Mouse (Mus musculus) kidney, embryonic 15.5 days (tissue): ENCODE results near the gene Prpf19. TPM values are rescaled to one million over a fixed set of nuclear protein-coding genes. Genes with fewer than 3 reads are reported as not detected.

ENCODE experiments used
- ATAC-seq: fragments of 200-750 bp; cut with Nextera tagmentation; replicated peaks from 2 replicates; pipeline ENCODE4 v1.8.0; 2017; ENCODE audit warnings: moderate TSS enrichment; ENCODE audit not compliant: low FRiP score
- H3K27ac ChIP-seq: fragments of 300-500 bp; sonication (generic); 2 replicates; pipeline ENCODE4 v1.5.1; 2015; ENCODE audit warnings: mild to moderate bottlenecking, inconsistent platforms
- H3K27me3 ChIP-seq: fragments of 300-500 bp; sonication (generic); 2 replicates; pipeline ENCODE4 v1.6.1; 2015; ENCODE audit warnings: inconsistent platforms
- H3K36me3 ChIP-seq: fragments of 300-500 bp; sonication (generic); 2 replicates; pipeline ENCODE4 v1.6.1; 2015; ENCODE audit warnings: inconsistent platforms
- H3K4me1 ChIP-seq: fragments of 300-500 bp; sonication (generic); 2 replicates; pipeline ENCODE4 v1.6.1; 2015; ENCODE audit warnings: inconsistent platforms
- H3K4me2 ChIP-seq: fragments of 300-500 bp; sonication (generic); 2 replicates; pipeline ENCODE4 v1.6.1; 2015; ENCODE audit warnings: moderate library complexity, mild to moderate bottlenecking, inconsistent platforms
- H3K4me3 ChIP-seq: fragments of 300-500 bp; sonication (generic); replicated peaks from 2 replicates; pipeline ENCODE4 v1.5.1; 2015; ENCODE audit warnings: mild to moderate bottlenecking, inconsistent platforms
- H3K9ac ChIP-seq: fragments of 300-500 bp; sonication (generic); 2 replicates; pipeline ENCODE4 v1.6.1; 2015; ENCODE audit warnings: mild to moderate bottlenecking, inconsistent platforms
- H3K9me3 ChIP-seq: fragments of 300-500 bp; sonication (generic); replicated peaks from 2 replicates; pipeline ENCODE4 v1.6.1; 2016; ENCODE audit warnings: inconsistent platforms
- WGBS: fragments of 180-500 bp; shearing (Covaris S2); methylation state at CpG from one replicate; pipeline ENCODE4 v1.1.7; 2015; ENCODE audit warnings: mixed read lengths; 5-methylcytosine and 5-hydroxymethylcytosine counted together
- polyA plus RNA-seq: library from polyadenylated mRNA; unstranded; fragments of >200 nt; fragmentation: Nextera tagmentation; extraction: Ambion mirVana; gene quantifications from 2 replicates; pipeline ENCODE4 v1.2.1, GENCODE M21; 2015

The Prpf19 gene
- polyA plus RNA-seq, 1 experiment from 2014 or later: 49.4 TPM

- H3K36me3 ChIP-seq: peaks cover 52% of the 10 kb centered on the region
- H3K9ac ChIP-seq: peak overlapping the region; percentile 2; the same call in 1 of the 2 replicates
- H3K4me1 ChIP-seq: peaks cover 17% of the 10 kb centered on the region
- H3K27me3 ChIP-seq: no peaks in the 10 kb centered on the region
- H3K9me3 ChIP-seq: no peaks in the 10 kb centered on the region
- 0 out of 2 replicates have a peak overlapping the region, but pooled peaks have one; percentile 72 for H3K4me2 ChIP-seq
- H3K27ac ChIP-seq: no peak overlapping the region
- H3K4me3 ChIP-seq: no peak overlapping the region
- 78% methylated on average over 8 of the region's 8 CpGs for WGBS
- ATAC-seq: no peak
Measured at GRCm38 (mm10) chr19:10897491-10897890, 2.5 kb downstream of the Prpf19 start.

DNA sequence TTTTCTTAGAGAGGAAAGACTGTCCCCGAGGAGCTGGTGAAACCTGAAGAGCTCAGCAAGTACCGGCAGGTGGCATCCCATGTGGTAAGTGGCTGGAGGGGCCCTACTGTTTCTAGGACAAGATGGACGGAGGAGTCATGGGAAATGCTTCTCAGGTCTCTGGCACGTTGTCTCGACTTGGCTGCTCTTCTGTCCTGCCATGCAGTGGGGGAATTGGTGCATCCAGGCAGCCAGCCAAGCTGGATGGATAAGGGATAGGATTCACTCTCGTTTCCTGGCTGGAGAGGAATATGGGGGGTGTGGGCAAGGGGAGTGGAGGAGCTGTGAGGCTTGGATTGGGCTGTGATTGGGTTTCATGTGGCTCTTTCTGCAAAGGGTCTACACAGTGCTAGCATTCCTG is 5.3 kb downstream of the Prpf19 start:
- H3K27me3 ChIP-seq: no peaks in the 10 kb centered on the region
- H3K4me1 ChIP-seq: peaks cover 25% of the 10 kb centered on the region
- H3K36me3 ChIP-seq: peaks cover 80% of the 10 kb centered on the region
- H3K9ac ChIP-seq: no peak overlapping the region
- H3K4me3 ChIP-seq: no peak overlapping the region
- no peaks in the 10 kb centered on the region for H3K9me3 ChIP-seq
- H3K27ac ChIP-seq: no peak overlapping the region
- ATAC-seq: no peak
- WGBS: 85% methylated on average over 6 of the region's 6 CpGs
- H3K4me2 ChIP-seq: no peak overlapping the region

DNA sequence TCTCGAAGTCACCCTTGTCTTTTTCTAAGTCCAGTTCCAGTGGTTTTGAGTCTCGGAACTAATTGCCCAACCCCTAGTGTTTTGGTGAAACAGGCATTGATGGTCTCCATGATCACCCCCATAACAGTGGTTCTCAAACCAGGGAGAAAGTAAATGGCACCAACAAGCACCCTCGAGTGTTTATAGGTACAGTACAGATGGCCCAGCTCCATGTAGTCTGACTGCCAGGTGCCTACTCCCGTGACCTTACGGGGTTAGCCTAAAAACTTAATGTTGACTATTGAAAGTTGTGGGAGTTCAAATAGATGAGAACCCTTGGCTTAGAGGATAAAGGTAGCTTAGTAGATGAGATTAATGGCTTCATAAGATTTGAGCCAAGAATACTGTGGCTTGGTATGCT is 6.0 kb downstream of the Prpf19 start:
- Histone ChIP-seq H3K36me3 (peaks cover 88% of the 10 kb centered on the region), H3K4me1 (peaks cover 31% of the 10 kb centered on the region), H3K27ac (no peak overlapping the region), H3K27me3 (no peaks in the 10 kb centered on the region), H3K9me3 (no peaks in the 10 kb centered on the region), H3K4me3 (no peak overlapping the region), H3K4me2 (no peak overlapping the region), H3K9ac (no peak overlapping the region)
- ATAC-seq: no peak
- WGBS: 94% methylated on average over 5 of the region's 5 CpGs

- Histone ChIP-seq H3K4me2 (no peak overlapping the region), H3K36me3 (peaks cover 84% of the 10 kb centered on the region), H3K9me3 (no peaks in the 10 kb centered on the region), H3K4me1 (peaks cover 27% of the 10 kb centered on the region), H3K27me3 (no peaks in the 10 kb centered on the region), H3K9ac (no peak overlapping the region), H3K27ac (peak overlapping the region; percentile 89), H3K4me3 (no peak overlapping the region)
- ATAC-seq: no peak
- 82% methylated on average over 5 of the region's 5 CpGs for WGBS
Measured at GRCm38 (mm10) chr19:10904512-10904911, 9.5 kb downstream of the Prpf19 start.

DNA sequence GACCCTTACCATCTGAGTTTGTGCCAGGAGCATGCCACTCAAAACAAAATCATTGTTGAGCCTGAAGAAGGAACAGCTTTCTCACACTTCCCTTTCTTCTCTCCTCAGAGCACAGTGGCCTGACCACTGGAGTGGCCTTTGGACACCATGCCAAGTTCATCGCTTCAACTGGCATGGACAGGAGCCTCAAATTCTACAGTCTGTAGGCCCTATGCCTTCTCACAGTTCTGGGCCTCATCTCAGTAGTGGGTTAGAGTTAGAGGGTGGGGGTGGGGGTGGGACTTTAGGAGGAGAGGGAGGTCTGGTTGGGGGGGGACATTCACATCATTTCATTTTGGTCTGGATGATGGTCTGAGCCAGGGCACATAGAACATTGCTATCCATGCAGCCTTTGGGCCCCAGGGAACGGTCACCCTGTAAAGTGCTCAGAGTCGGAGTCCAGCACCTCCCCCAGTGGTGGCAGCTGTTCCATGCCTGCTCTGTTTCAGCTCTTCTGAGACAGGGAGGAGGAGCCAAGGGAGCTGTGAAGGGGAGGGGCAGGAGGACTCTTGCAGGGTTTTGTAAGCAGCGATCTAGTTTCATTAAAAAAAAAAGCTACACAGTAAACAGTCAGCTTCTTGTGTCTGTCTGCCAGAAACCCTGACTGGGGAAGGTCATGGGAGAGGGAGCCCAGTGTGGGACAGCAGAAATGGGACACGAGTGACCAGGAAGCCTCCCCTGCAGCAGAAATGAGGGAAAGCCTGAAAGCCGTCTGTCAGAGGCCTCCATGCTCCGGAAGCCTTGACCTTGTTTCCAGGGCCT is 10.1 kb downstream of the Prpf19 start:
- Histone ChIP-seq H3K4me2 (peak overlapping the region; percentile 27; the same call in 1 of the 2 replicates), H3K9me3 (no peaks in the 10 kb centered on the region), H3K4me1 (peaks cover 30% of the 10 kb centered on the region), H3K4me3 (no peak overlapping the region), H3K9ac (no peak overlapping the region), H3K36me3 (peaks cover 78% of the 10 kb centered on the region), H3K27ac (peak overlapping the region; percentile 89), H3K27me3 (no peaks in the 10 kb centered on the region)
- WGBS: 32% methylated on average over 7 of the region's 7 CpGs
- ATAC-seq: peak; percentile 86

DNA sequence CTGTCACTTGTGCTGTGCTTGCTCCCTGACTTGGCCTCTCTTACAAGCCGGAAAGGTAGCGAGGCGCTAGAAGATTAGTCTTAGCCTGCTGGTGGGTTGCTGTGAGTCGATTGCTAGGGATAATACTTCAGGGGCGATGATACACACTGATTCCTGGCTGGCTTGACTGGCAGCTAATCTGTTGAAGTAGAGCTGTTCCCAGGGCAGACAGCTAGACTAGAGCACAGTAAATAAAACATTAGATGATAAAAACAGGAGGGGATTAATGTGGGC is 10.6 kb downstream of the Prpf19 start:
- WGBS: 45% methylated on average over 5 of the region's 5 CpGs
- H3K27me3 ChIP-seq: no peaks in the 10 kb centered on the region
- ATAC-seq: peak; percentile 9; the same call in 1 of the 2 replicates
- H3K27ac ChIP-seq: peak overlapping the region; percentile 89
- H3K9ac ChIP-seq: no peak overlapping the region
- H3K4me1 ChIP-seq: peaks cover 30% of the 10 kb centered on the region
- H3K4me2 ChIP-seq: peak overlapping the region; percentile 27; the same call in 1 of the 2 replicates
- no peaks in the 10 kb centered on the region for H3K9me3 ChIP-seq
- H3K4me3 ChIP-seq: no peak overlapping the region
- peaks cover 72% of the 10 kb centered on the region for H3K36me3 ChIP-seq

DNA sequence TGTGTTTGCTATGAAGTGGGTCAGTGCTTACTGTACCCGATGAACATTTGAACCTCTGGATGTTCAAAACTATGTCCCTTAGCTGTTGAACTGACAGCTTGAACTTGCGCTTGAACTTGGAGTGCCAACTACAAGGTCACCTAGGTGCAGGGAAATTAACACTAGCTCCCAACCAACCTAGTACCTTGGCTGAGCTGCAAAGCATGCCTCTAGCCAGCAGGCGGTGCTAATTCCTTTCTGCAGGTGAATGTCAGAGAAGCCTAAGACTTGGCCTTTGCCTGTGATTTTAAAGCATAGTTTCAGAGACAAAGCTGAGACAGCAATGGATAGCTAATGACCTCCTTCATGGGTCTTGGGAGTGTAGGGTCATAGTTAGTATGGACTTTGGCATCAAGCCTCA is 12.9 kb downstream of the Prpf19 start:
- WGBS: 64% methylated on average over 3 of the region's 3 CpGs
- Histone ChIP-seq H3K36me3 (peaks cover 50% of the 10 kb centered on the region), H3K4me1 (peaks cover 30% of the 10 kb centered on the region), H3K4me3 (no peak overlapping the region), H3K9me3 (no peaks in the 10 kb centered on the region), H3K27ac (0 out of 2 replicates have a peak overlapping the region, but pooled peaks have one; percentile 84), H3K4me2 (no peak overlapping the region), H3K9ac (no peak overlapping the region), H3K27me3 (no peaks in the 10 kb centered on the region)
- ATAC-seq: no peak

DNA sequence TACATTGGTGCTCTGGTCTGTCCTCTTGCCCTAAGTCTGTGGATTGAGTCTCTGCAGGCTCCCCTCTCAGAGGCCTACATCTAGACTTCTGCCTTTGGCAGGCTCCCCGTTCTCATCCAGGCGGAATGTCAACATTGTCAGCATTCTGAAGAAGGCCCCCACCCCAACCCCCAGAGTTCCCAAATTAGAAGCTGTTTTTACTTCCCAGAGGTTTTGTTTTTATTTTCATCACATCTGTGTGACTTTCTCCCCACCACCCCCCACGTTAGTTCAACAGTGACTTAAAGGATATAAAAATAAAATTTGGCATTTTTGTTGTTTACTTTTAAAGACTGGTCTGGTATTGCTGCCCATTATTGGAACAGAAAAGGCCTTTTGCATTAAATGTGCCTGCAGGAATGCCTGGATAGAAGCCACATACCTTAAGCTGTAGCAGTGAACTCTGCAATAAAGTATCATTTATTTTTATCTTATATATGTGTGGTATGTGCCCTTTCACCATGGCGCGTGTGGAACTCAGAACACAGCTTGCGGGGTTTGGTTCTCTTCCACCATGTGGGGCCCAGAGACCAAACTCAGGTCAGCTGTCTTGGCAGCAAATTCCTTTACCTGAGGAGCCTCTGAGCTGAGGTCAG is 14.2 kb downstream of the Prpf19 start:
- Histone ChIP-seq H3K4me1 (peaks cover 30% of the 10 kb centered on the region), H3K9ac (no peak overlapping the region), H3K9me3 (no peaks in the 10 kb centered on the region), H3K27ac (peak overlapping the region; percentile 84), H3K4me3 (no peak overlapping the region), H3K4me2 (no peak overlapping the region), H3K27me3 (no peaks in the 10 kb centered on the region), H3K36me3 (peaks cover 37% of the 10 kb centered on the region)
- ATAC-seq: peak; percentile 13; the same call in 1 of the 2 replicates
- WGBS: 64% methylated on average over 6 of the region's 6 CpGs

- no peak overlapping the region for H3K4me3 ChIP-seq
- no peaks in the 10 kb centered on the region for H3K36me3 ChIP-seq
- no peak for ATAC-seq
- no peaks in the 10 kb centered on the region for H3K9me3 ChIP-seq
- 58% methylated on average over 7 of the region's 7 CpGs for whole genome bisulfite sequencing
- no peaks in the 10 kb centered on the region for H3K27me3 ChIP-seq
- H3K9ac ChIP-seq: no peak overlapping the region
- H3K4me1 ChIP-seq: 0 out of 2 replicates have a peak, but pooled peaks cover 11% of the 10 kb centered on the region
- no peak overlapping the region for H3K27ac ChIP-seq
- H3K4me2 ChIP-seq: no peak overlapping the region
Measured at GRCm38 (mm10) chr19:10914291-10914690, 19.3 kb downstream of the Prpf19 start.

DNA sequence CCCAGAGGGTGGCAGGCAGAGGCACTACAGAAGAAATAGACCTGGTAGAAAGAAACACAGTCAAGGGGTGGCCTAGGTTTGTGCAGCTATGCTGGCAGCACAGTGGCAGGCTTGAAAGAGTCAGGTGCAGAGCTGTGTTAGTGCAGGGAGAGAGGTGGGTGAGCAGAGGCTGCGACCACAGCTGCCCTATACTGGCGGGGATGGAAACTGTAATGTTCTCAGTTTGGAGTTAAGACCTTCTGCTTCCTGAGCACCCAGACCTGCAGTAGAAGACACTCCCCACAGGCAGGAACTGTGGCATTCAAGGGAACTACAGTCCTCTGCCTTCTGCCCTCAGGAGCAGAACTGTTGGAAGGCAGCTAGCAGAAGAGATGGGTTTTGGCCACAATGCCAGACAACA is 19.8 kb downstream of the Prpf19 start:
- Histone ChIP-seq H3K4me3 (no peak overlapping the region), H3K9me3 (no peaks in the 10 kb centered on the region), H3K4me1 (0 out of 2 replicates have a peak, but pooled peaks cover 7% of the 10 kb centered on the region), H3K9ac (no peak overlapping the region), H3K27me3 (no peaks in the 10 kb centered on the region), H3K27ac (no peak overlapping the region), H3K4me2 (no peak overlapping the region), H3K36me3 (no peaks in the 10 kb centered on the region)
- no peak for ATAC-seq
- 68% methylated on average over 2 of the region's 2 CpGs for WGBS

DNA sequence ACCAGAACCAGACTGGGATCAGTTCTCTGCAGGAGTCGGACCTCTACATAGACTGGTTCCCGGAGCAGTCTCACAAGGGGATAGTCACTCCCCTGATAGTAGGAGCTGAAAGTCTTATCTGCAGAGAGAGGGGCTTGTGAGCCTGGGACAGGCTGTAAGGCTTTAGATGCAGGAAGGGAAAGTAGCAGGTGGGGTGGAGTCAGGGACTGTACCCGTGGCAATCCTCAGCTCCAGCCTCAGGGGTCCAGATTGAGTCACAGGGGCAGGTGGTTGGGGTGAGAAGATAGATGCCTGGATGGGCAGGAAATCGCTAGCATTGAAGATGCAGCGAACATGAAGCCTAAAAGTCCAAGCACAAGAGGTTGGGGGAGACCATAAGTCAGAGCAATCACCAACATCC is 21.5 kb downstream of the Prpf19 start:
- H3K4me2 ChIP-seq: no peak overlapping the region
- H3K36me3 ChIP-seq: no peaks in the 10 kb centered on the region
- H3K4me1 ChIP-seq: 0 out of 2 replicates have a peak, but pooled peaks cover 7% of the 10 kb centered on the region
- 53% methylated on average over 5 of the region's 5 CpGs for WGBS
- no peak overlapping the region for H3K27ac ChIP-seq
- H3K9ac ChIP-seq: no peak overlapping the region
- H3K4me3 ChIP-seq: no peak overlapping the region
- no peak for ATAC-seq
- no peaks in the 10 kb centered on the region for H3K9me3 ChIP-seq
- H3K27me3 ChIP-seq: no peaks in the 10 kb centered on the region

DNA sequence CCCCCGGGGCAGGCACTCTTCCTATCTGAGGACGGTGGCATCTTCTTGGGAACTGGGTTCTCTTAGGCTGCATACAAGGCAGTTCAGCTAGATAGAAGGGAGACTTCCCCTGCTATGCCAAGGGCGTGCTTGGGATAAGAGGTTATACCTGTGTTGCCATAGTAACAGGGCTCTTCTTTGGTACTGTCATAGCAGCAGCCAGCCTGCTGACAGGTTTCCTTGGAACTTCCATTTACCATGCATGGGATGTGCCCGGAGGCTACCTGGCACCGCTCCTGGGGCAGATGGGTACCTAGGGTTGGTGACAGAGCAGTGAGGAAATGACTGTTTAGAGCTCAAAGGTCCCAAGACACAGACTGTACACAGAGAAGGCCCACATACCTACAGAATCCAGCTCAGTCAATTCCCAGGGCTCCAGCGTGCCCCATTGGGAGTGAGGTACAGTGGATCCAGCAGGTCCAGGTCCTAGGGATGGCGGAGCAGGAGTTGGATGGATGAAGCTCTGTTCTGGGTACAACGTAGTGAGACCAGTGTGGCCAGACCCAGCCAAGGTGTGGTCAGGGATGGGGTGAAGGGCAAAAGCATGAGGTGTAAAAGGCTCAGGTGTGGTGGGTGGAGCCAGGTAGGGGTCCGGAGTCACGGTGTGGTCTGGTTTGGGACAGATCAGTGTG is 23.4 kb downstream of the Prpf19 start:
- Histone ChIP-seq H3K27ac (no peak overlapping the region), H3K4me3 (no peak overlapping the region), H3K4me1 (0 out of 2 replicates have a peak, but pooled peaks cover 7% of the 10 kb centered on the region), H3K4me2 (no peak overlapping the region), H3K9ac (no peak overlapping the region), H3K36me3 (no peaks in the 10 kb centered on the region), H3K27me3 (no peaks in the 10 kb centered on the region), H3K9me3 (no peaks in the 10 kb centered on the region)
- ATAC-seq: no peak
- 87% methylated on average over 10 of the region's 10 CpGs for WGBS
